Mouse (Mus musculus): ENCODE results near the gene Map3k1. TPM values are rescaled to one million over a fixed set of nuclear protein-coding genes. Genes with fewer than 3 reads are reported as not detected.

Map3k1 gene
- total RNA-seq, 1 experiment from 2014 or later = 38.5 TPM

DNA sequence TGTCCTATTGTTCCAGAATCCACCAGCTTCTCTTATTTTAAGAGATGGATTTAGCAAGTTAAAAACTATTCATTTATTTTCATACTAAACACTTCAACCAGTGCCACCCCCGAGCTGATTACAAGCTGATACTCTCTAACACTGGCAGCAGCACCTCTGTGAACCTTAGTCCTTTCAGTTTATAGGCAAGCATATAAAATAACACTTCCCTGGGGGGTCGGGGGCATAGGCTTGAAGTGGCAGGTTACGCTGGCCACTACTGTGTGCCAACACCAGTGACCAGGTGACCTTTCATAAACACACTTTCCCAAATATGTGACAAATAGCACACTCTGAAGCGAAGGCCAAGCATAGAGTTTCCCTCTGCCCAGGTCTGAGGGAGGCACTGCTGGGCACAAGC, 6.7 kb upstream of the Map3k1 start:
- ATAC-seq (replicated peaks; ENCODE audit: low read depth, poor library complexity, severe bottlenecking) = no peak

DNA sequence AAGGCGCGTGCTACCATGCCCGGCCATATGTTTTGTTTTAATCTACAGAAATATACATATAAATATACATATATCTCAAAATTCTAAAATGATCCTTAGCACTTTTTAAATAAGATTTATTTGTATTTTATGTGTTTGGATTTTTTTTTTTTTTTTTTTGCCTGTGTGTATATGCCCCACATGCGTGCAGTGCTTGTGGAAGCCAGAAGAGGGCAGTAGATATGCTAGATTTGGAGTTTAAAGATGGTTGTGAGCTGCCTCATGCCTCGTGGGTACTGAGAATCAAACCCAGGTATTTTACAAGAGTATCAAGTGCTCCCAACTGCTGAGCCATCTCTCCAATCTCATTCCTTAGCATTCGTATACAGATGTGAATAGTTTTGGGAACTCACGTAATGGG, 6.2 kb upstream of the Map3k1 start:
- no peak for ATAC-seq (replicated peaks; ENCODE audit: low read depth, poor library complexity, severe bottlenecking)

DNA sequence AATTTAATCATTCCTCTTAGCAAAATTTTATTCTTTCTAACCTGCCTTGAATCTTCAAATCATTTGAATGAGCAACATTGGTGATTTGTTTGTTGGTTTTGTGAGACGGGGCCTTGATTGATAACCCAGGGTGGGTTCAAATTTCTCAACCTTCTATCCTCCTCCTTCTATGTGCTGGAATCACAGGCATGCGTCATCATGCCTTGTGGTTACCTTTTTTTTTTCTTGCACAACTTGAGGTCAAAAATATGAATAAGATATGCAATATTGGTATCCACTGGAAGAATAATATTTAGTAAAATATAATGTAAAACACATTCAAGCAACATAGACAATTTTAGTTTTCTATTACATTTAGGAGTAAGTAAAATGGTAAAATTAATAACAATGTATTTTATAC, 3.9 kb upstream of the Map3k1 start:
- no peak for ATAC-seq (replicated peaks; ENCODE audit: low read depth, poor library complexity, severe bottlenecking)

DNA sequence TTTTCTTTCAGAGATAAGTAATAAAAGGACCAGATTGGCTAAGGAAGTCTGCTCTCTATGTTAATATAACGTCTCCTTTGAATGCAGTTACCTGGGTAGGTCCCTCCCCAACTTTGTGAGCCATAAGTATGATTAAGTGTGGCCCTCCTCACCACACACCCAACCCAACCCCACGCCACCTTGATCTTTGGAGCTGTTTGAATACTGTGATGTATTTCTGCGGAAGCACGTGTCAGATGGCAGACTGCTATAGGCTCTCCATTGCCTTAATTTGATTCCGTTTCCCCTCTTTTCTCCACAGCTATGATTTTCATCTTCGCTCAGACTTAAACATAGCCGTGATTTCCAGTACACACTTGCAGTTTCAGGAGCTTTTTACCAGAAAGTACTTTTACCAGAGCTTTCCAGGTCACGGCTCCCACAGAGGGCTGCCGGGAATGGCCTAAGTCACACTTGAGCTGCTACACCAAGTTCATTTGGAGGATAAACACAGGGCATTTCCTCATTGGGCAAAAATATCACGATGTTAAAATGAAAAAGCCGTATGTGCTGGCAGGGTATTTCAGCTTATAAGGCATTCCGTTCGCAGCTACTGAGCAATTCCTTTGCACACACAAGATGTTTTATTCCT, 2.3 kb upstream of the Map3k1 start:
- no peak for ATAC-seq (replicated peaks; ENCODE audit: low read depth, poor library complexity, severe bottlenecking)

DNA sequence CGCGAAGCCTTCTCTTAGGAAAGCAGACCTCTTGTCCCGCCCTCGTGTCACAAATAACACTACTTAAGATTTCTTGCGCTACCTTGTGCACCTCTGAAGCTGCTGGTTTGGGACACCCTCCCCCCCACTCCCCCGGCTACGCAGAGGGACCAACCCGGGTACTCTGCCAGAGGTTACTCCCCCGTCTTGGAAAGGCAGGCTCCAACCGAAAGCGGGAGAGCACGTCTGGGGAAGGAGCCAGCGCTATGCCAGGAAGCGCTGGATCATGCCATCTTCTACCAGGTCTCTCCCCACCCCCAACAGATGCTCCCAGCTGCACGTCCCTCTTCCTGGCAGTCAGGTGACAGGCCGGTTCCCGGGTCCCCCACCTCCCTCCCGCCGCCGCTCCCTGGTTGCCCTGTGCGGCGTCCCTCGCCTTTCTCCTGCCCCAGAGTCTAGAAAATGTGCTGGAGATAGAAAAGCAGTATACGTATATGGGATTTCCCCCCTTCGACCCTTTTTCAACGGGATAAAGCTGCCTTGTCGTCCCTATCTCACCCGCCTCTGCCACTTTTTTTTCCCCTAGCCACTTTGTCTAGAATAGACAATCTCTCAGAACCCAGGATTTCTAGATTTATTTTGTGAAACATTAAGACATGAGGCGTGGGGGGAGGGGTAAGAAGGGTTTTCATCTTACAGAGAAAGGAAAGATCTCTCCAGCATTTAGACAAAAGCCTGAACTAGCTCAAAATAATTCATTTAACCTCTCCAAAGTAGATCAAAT, 854 bp upstream of the Map3k1 start:
- peak; percentile 18; the same call in 1 of the 2 replicates for ATAC-seq (replicated peaks; ENCODE audit: low read depth, poor library complexity, severe bottlenecking)

DNA sequence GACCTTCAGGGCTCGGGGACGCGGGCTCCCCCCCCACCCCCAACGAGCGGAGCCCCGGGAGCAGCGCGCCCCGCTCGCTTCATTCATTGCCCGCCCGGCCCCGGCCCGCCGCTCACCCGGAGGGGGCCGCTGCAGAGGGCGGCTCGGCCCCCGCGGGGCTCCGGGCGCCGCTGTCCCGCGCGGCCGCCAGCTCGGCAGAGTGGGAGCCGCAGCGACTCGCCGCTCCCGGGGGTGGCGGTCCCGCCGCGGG, 481 bp downstream of the Map3k1 start:
- no peak for ATAC-seq (replicated peaks; ENCODE audit: low read depth, poor library complexity, severe bottlenecking)

DNA sequence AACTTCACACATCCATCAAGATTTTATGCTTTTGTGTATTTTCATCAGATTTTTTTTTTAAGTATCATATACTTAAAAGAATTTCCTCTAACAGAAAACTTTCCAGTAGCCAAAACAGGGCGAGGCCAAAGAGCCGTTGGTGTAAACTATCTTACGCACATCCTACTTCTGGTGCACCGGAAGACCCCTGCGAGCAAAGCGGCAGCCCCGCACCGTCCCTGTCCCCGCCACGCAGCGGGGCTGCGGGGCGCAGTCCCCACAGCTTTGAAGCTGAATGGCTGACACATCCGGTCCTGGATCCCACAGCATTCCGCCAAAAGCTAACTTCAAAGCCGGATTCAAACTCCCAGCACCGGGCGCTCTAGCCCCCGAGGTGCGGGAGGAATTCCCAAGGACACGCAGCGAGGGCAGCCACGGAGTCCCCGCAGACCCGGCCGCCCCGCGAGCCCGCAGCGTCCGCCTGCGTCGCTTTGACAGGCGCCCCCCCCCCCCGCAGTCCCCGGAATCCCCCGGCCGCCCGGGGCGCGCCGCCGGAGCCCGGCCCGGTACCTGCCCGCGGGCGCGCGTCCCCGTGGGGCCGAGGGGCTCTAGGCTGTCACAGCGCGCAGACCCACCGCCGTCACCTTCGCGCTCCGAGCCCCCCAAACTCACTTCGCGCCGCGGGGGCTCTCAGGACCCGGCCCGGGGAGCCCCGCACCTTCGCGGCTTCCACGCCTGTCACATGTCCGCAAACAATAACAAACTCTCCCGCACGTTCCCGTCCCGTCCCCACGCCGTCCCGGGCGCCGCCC, 1.0 kb downstream of the Map3k1 start:
- peak; percentile 49 for ATAC-seq (replicated peaks; ENCODE audit: low read depth, poor library complexity, severe bottlenecking)

DNA sequence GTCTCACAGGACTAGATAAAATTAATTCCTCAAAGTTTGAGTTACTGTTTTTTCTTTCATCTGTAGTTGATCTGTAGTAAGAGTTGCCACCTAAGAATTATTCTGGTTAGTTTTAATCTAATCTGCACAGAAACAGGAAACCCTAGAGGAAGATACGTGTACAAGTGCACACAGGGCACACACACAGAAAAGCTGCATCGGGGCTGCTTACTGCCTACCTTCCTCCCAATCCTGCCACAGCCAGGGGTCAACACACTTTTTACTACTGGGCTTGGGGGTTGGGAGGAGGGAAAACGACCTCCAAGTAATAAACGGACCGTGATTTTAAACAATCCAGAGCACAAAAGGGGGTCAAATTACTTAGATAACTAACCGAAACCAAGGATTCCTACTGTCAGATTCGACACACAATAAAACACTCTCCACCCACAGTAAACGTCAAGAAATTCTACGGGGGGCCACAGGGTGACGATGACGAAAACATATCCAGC, 1.6 kb downstream of the Map3k1 start:
- ATAC-seq (replicated peaks; ENCODE audit: low read depth, poor library complexity, severe bottlenecking) = peak; percentile 20

DNA sequence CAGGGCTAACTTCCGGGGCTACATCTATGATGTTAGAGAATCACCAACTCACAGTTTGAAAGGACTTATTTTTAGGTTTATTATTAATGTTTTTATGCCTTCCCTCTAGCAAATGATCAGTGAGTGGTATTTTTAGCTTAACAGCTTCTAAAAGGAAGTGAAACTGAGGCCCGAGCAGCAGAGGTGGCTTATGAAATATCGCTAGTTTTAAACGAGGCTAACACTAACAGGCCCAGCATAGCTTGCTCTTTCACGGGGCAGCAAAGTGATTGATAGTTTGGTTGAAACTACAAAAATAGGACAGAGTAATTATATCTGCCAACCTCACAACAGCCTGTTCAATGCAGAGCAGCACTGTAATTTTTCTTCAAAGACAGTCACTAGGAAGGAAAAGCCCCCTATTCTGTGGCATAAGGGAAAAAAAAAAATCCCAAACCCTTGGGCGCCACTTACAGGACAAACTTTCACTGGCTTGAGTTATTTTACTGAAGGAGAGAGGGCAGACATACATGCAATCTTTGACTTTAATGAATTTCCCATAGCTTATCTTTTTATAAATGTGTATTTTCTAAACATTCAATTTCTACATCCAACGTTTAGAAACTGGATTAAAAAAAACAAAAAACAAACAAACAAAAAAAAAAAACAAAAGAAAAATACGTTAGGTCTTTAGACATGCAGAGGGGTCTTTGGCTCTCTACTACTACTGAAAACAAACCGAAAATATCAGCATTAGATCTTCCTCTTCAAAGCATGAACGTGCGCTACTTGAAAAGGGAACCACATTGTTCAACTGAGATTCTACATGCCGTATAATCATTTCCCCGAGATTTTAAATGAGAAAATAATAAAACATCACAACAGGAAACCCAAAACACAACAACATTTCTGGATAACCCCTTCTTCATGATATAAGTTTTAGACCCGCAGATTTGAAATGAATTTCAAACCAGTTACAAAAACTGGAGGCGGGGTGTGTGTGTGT, 2.8 kb downstream of the Map3k1 start:
- peak; percentile 24 for ATAC-seq (replicated peaks; ENCODE audit: low read depth, poor library complexity, severe bottlenecking)

DNA sequence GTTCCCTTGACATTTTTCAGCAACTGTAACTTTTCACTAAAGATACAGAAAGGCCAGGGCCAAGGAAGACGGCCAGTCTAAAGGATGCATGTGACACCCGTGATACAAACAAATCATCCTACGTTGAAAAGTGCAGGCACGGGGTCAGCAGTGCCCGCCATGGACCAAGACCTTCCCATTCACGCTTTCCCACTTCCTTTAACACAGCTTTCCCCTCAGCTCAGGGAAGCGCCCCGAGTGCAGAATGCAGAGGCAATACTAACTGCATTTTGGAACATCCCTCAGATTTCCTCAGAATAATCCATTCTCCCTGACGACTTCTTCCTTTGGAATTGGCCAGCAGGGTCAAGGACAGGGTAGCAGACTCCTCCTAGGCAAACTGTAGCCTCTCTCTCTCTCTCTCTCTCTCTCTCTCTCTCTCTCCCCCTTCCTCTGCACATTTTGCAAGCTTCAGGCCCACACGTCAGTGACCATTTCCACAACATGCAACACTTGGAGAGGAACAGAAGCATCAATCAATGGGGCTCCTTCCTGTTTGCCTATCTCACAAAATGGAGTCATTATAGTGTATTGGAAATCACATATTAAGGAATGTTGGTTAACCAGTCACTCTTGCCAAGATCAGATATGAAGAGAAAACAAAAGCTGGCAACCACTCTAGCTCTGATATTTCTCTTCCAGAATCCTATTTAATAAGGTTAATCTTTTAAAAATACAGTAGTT, 3.7 kb downstream of the Map3k1 start:
- ATAC-seq (replicated peaks; ENCODE audit: low read depth, poor library complexity, severe bottlenecking) = peak; percentile 16; the same call in 1 of the 2 replicates

DNA sequence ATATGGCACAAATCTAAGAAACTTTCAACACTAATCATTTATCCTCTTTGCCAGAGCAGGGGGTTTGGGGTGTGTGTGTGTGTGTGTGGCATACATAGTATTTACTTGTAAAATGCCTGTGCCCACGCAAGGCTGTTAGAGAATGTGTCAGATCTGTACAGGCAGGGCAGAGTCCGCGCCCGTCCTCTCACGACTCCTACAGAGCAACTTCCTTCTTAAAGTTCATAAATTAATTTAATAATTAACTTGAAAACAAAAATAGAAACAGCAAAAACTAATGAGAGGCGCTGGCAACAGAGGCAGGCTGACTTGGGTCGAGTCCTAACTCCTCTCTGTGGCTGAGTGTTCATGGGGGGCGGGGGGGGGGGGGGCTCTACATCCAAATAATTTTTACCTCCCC, 4.6 kb downstream of the Map3k1 start:
- ATAC-seq (replicated peaks; ENCODE audit: low read depth, poor library complexity, severe bottlenecking) = no peak

DNA sequence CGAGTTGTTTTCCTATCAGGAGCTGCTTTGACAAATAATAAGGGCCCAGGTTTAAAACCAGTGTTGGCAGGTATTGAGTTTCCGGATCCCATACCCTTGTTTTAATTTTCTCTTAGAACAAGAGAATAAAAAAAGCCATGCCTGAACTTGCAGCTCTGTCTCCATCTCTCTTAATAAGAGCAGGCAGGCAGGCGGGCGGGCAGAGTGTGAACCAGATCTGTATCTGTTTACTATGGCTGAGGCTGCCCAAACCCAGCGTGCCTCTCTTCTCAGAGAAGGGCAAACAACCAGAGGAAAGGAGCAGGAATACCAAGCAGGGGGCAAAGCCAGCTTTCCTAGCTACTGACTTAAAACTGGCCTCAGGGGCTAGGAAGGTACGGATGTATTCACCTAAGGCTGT, 5.3 kb downstream of the Map3k1 start:
- no peak for ATAC-seq (replicated peaks; ENCODE audit: low read depth, poor library complexity, severe bottlenecking)

DNA sequence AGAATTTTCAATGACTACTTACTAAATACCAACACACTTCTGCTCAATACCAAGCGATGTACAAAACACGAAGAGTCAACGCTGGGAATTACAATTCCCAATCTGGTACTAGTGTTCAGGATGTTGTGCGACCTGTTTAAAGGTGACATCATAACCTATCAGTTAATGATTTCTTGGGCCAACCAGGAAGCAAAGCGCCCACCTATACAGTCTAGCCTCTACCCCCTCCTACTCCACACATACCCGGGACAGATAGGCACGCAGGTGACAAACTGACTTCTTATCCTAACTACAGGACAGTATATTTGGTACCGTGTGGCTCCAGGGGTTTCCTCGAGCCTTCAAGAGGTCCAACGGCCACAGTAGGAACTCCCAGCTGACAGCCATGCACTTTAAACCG, 5.9 kb downstream of the Map3k1 start:
- ATAC-seq (replicated peaks; ENCODE audit: low read depth, poor library complexity, severe bottlenecking) = no peak

DNA sequence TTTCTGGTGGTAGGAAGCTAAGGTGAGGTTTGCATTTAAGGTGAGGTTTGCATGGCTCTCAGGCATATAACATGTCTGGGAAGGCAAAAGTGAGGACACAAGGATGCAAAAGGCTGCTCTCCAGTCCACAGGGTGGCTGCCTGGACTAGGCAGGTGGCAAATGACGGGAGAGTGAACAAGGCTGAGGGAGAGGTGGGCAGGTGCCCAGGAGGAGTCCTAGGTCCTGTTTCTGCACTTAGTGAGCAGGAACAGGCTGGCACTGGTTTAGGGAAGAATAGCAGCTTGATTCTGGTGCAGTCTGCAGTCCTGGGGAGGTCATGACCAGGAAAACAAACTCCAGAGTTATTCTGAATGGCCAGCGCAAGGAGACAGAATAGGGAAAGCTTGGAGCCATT, 6.5 kb downstream of the Map3k1 start:
- no peak for ATAC-seq (replicated peaks; ENCODE audit: low read depth, poor library complexity, severe bottlenecking)

DNA sequence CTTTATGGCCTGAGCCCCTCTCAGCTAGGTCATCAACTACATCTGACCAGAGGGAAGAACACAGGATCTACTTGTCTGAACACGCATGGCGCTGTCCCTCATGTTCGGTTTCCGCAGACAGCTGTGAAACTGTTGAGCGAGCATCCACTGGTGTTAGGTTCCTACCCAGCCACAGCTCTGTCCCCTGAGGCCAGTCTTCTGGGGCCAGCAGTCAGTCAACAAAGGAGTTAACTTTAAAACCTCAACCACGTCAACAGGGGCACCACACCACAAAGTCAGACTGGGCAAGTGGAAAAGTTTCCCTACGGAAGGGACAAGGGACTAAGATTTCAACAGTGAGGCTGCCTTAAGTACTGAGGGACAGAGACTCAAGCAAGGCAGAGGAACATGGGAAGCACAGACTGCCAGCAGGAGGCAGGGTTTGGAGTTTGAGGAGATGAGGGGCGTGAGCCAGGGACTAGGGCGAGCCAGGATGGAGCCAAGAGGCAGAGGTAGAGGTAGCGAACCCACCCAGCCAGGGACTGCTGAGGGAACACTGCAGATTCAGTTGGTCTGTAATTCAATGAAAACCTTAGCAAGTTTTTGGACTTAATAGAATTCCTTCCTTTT, 7.0 kb downstream of the Map3k1 start:
- no peak for ATAC-seq (replicated peaks; ENCODE audit: low read depth, poor library complexity, severe bottlenecking)

DNA sequence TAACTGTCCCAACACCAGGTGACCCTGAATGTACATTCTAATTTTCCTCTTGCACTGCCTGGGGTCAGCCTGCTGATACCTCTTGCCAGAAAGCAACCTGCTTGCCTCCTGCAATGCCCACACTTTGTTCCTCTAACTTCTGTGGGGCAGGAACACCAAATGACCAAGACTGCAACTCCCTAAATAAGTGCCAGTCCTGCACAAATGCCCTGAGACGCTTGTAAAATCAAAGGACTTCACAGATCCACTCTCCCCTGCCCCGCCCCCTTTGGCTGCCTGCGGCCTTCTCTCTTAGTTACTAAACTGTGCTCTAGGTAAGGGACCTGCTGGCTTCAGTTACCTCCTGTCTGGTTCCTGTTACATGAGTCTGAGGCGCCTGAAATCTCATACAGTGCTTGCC, 7.9 kb downstream of the Map3k1 start:
- ATAC-seq (replicated peaks; ENCODE audit: low read depth, poor library complexity, severe bottlenecking) = no peak

DNA sequence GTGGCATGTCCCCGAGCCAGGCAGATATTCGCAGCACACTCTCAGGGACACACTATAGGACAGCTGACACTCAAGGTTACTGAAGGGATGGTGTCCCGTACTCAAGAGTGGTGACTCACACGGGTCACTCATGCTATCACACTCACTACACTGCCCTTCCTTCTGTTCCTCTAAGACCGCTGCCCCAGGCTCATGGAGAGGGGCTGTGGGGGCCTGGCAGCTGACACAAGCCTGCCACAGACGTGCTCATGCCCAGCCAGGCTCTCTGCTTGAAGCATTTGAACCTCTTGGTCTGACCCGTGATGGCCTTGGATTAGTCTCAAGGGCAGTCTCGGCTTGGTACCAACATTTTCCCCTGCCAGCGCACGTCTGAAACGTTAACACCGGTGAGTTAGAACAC, 10.7 kb downstream of the Map3k1 start:
- ATAC-seq (replicated peaks; ENCODE audit: low read depth, poor library complexity, severe bottlenecking) = no peak

DNA sequence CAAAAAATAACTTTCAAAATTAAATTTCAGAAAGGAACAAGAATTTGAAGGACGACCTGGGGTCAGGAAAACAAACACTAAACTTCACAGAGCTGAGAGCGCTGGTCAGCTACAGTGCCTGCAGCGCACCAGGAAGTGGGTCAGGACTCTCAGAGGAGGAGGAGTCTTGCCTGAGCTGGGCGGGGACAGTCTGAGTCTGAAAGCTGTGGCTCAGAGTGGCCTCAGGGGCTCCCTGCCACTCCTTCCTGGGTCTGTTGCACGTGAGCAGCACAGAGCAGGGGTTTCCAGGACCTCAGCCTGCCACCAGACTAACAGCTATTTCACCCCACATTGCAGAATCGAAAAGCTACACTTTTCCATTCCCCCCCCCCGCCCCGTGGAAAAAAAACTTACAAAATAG, 11.8 kb downstream of the Map3k1 start:
- ATAC-seq (replicated peaks; ENCODE audit: low read depth, poor library complexity, severe bottlenecking) = peak; percentile 87

Data from common myeloid progenitor, adult 5-6 weeks (primary cell).